In the genomic region with DNA sequence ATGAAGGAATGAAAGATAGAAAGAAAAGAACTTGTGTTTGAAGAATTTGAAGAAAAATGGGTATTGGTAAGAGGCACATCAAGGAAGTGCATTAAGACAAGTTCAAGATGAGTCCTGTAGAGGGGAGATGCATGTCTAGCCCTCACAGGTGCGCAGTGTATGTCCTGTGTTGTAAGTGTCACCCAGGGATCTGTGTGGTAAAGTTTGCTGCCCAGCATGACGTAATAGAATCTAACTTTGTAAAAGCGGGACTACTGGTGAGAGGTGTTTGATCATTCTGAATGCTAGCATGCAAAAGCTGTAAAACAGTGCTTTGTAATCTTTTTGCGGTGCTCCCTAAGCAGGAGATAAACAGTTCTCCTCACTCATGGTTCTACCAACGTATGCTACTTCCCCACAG, we compare ENCODE assay signal across 29 mouse cellular contexts.
"Had no signal": no experiment of that assay in that cellular context is flagged by ENCODE, and none has a peak within 500 bp of the region (broad histone marks: within the 10 kb centered on the region; RNA-seq: fewer than 3 reads in every experiment).

No protein-coding gene starts in this region.

- H3K36me3 ChIP-seq: limb, embryonic 10.5 days; limb, embryonic 12.5 days; limb, embryonic 13.5 days; limb, embryonic 15.5 days; liver, embryonic 12.5 days; liver, embryonic 13.5 days; liver, embryonic 15.5 days; lung, embryonic 15.5 days; midbrain, embryonic 10.5 days; midbrain, embryonic 12.5 days; midbrain, embryonic 13.5 days; midbrain, embryonic 15.5 days had no signal

- H3K27ac ChIP-seq: limb, embryonic 10.5 days; limb, embryonic 12.5 days; limb, embryonic 13.5 days; limb, embryonic 15.5 days; liver, embryonic 12.5 days; liver, embryonic 13.5 days; liver, embryonic 14.5 days; liver, embryonic 15.5 days; lung, embryonic 15.5 days; macrophage; midbrain, embryonic 10.5 days; midbrain, embryonic 12.5 days; midbrain, embryonic 13.5 days; midbrain, embryonic 15.5 days had no signal

- H3K4me2 ChIP-seq: limb, embryonic 12.5 days; limb, embryonic 13.5 days; limb, embryonic 15.5 days; liver, embryonic 11.5 days; liver, embryonic 12.5 days; liver, embryonic 13.5 days; liver, embryonic 15.5 days; lung, embryonic 14.5 days; lung, embryonic 15.5 days; midbrain, embryonic 11.5 days; midbrain, embryonic 12.5 days; midbrain, embryonic 13.5 days; midbrain, embryonic 15.5 days had no signal

- H3K27me3 ChIP-seq: limb, embryonic 15.5 days; liver, embryonic 12.5 days; liver, embryonic 13.5 days; liver, embryonic 15.5 days; lung, embryonic 15.5 days; megakaryocyte, embryonic 14.5 days; midbrain, embryonic 12.5 days; midbrain, embryonic 13.5 days; midbrain, embryonic 15.5 days had no signal

- H3K4me1 ChIP-seq: limb, embryonic 15.5 days; liver, embryonic 12.5 days; liver, embryonic 13.5 days; liver, embryonic 15.5 days; lung, embryonic 15.5 days; megakaryocyte, embryonic 14.5 days; midbrain, embryonic 10.5 days; midbrain, embryonic 12.5 days; midbrain, embryonic 13.5 days; midbrain, embryonic 15.5 days had no signal

- H3K9ac ChIP-seq: limb, embryonic 12.5 days; limb, embryonic 13.5 days; limb, embryonic 15.5 days; liver, embryonic 12.5 days; liver, embryonic 13.5 days; liver, embryonic 14.5 days; liver, embryonic 15.5 days; liver, postnatal 0 days; lung, embryonic 14.5 days; lung, embryonic 15.5 days; midbrain, embryonic 12.5 days; midbrain, embryonic 13.5 days; midbrain, embryonic 15.5 days had no signal

- H3K9me3 ChIP-seq: limb, embryonic 10.5 days; limb, embryonic 13.5 days; limb, embryonic 15.5 days; liver, embryonic 13.5 days; lung, embryonic 15.5 days; midbrain, embryonic 10.5 days; midbrain, embryonic 12.5 days; midbrain, embryonic 13.5 days; midbrain, embryonic 15.5 days had no signal

- DNase-seq: left cerebral cortex, postnatal 4 days; liver; liver, embryonic 13.5 days; liver, postnatal 0 days; lung, adult 18-20 months; lung, adult 2 months; lung, embryonic 14.5 days; lung, postnatal 10 days; lung, postnatal 14 days; lung, postnatal 36 days; lung, postnatal 4 days; midbrain, embryonic 14.5 days had no signal

- H3K4me3 ChIP-seq: limb, embryonic 10.5 days; limb, embryonic 12.5 days; limb, embryonic 13.5 days; limb, embryonic 15.5 days; liver, embryonic 12.5 days; liver, embryonic 13.5 days; liver, embryonic 15.5 days; lung, embryonic 15.5 days; megakaryocyte, embryonic 14.5 days; midbrain, embryonic 10.5 days; midbrain, embryonic 12.5 days; midbrain, embryonic 13.5 days; midbrain, embryonic 15.5 days; myocyte had no signal
